Mouse (Mus musculus) B cell, adult (primary cell): ENCODE measurements around the gene Zfp809. TPM values are rescaled to one million over a fixed set of nuclear protein-coding genes. Genes with fewer than 3 reads are reported as not detected.

Experiments used
- total RNA-seq: library from RNA; stranded (reverse); gene quantifications from 4 replicates; pipeline ENCODE4 v1.2.4, GENCODE M21; 2023; ENCODE audit not compliant: inconsistent age

The Zfp809 gene
- 32.3 to 39.4 TPM (median 35.7 TPM) in 4 replicates for total RNA-seq

GRCm38 (mm10) chr9:22225581-22226388, at the start of gene Zfp809:
TSS of gene Zfp809 (plus strand) at chr9:22225714.

GRCm38 (mm10) chr9:22188025-22188611, 37.4 kb upstream of the Zfp809 start, which contains the start of gene Zfp872:
TSS of gene Zfp872 (plus strand) at chr9:22188090.

GRCm38 (mm10) chr9:22259184-22260091, 33.9 kb downstream of the Zfp809 start, which contains the start of gene Zfp599:
TSS of gene Zfp599 (minus strand) at chr9:22259895.

Other genes starting within 250 kb of the Zfp809 start
- 0.19 to 0.21 TPM in 2 of 4 replicates, not detected in the others for gene Rgl3, start 236.3 kb upstream of the Zfp809 start, total RNA-seq
- not detected in 4 replicates for gene Ccdc151, start 223.1 kb upstream of the Zfp809 start, total RNA-seq
- 66.4 to 85.8 TPM (median 77.1 TPM) in 4 replicates for gene Prkcsh, start 222.9 kb upstream of the Zfp809 start, total RNA-seq
- not detected in 4 replicates for gene Elavl3, start 173.7 kb upstream of the Zfp809 start, total RNA-seq
- not detected in 4 replicates for gene Gm49318, start 154.5 kb upstream of the Zfp809 start, total RNA-seq
- 31.9 to 34.7 TPM (median 32.9 TPM) in 4 replicates for gene Zfp653, start 154.3 kb upstream of the Zfp809 start, total RNA-seq
- 18.3 to 23.0 TPM (median 22.1 TPM) in 4 replicates for gene Ecsit, start 140.3 kb upstream of the Zfp809 start, total RNA-seq
- 0.21 TPM in 1 of 4 replicates, not detected in the others for gene Cnn1, start 126.5 kb upstream of the Zfp809 start, total RNA-seq
- gene Elof1, start 108.5 kb upstream of the Zfp809 start, total RNA-seq, result 38.1 to 44.9 TPM (median 41.1 TPM) in 4 replicates
- 207 to 275 TPM (median 227 TPM) in 4 replicates for gene Acp5, start 90.0 kb upstream of the Zfp809 start, total RNA-seq
- gene Pigyl, start 68.9 kb upstream of the Zfp809 start, total RNA-seq, result 12.8 to 20.2 TPM (median 16.1 TPM) in 4 replicates
- not detected in 4 replicates for gene Zfp872, start 37.6 kb upstream of the Zfp809 start, total RNA-seq
- gene Zfp599, start 34.2 kb downstream of the Zfp809 start, total RNA-seq, result 1.9 to 2.9 TPM (median 2.4 TPM) in 4 replicates
- gene Zfp810, start 81.9 kb downstream of the Zfp809 start, total RNA-seq, result 11.3 to 16.5 TPM (median 12.5 TPM) in 4 replicates
- 1.1 to 3.0 TPM (median 2.1 TPM) in 4 replicates for gene Anln, start 163.5 kb downstream of the Zfp809 start, total RNA-seq
- 1.1 to 1.7 TPM (median 1.4 TPM) in 4 replicates for gene 9530077C05Rik, start 185.8 kb downstream of the Zfp809 start, total RNA-seq
- gene Gm17545, start 228.6 kb downstream of the Zfp809 start, total RNA-seq, result not detected in 4 replicates
- 63.6 to 83.4 TPM (median 72.1 TPM) in 4 replicates for gene Rp9, start 244.0 kb downstream of the Zfp809 start, total RNA-seq